Mouse (Mus musculus) heart, postnatal 25 days (tissue): ENCODE measurements around the gene Adamtsl5. TPM values are rescaled to one million over a fixed set of nuclear protein-coding genes. Genes with fewer than 3 reads are reported as not detected.

ENCODE experiments used
- DNase-seq: peaks from one replicate; pipeline ENCODE4 v3.0.0; 2022; ENCODE audit warnings: low spot score
- intact Hi-C: fragments of 180-260 bp; cut with DNase I; formaldehyde crosslinking; loops from one replicate; pipeline ENCODE4 v1.15.1; 2025
- total RNA-seq, 2 experiments: library from RNA; stranded (reverse); gene quantifications; 2 replicates each; pipeline ENCODE4 v1.2.3; 2021

The Adamtsl5 gene
- total RNA-seq, 2 experiments from 2014 or later: 68.4 to 71.7 TPM

GRCm38 (mm10) chr10:80323261-80324119 lies 24.7 kb downstream of the Adamtsl5 start:
- peak; percentile 48 for DNase-seq
- intact Hi-C loops: no loop called here

- intact Hi-C loops: no loop called here
- DNase-seq: no peak
These were observed 25.4 kb downstream of the Adamtsl5 start for GRCm38 (mm10) chr10:80322811-80323211.

- intact Hi-C loops: no loop called here
- DNase-seq: no peak
These were observed 26.3 kb downstream of the Adamtsl5 start for GRCm38 (mm10) chr10:80321670-80322581.

- intact Hi-C loops: no loop called here
- no peak for DNase-seq
These were observed 27.1 kb downstream of the Adamtsl5 start for GRCm38 (mm10) chr10:80321014-80321669.

GRCm38 (mm10) chr10:80320340-80320760 lies 27.9 kb downstream of the Adamtsl5 start, which contains the start of gene 2310011J03Rik:
2310011J03Rik (minus strand) TSS chr10:80320537.
- intact Hi-C loops: no loop called here
- DNase-seq: peak; percentile 87

GRCm38 (mm10) chr10:80317011-80317410 lies 31.2 kb downstream of the Adamtsl5 start:
- intact Hi-C loops: no loop called here
- DNase-seq: no peak

GRCm38 (mm10) chr10:80316359-80316781 lies 31.8 kb downstream of the Adamtsl5 start:
- intact Hi-C loops: no loop called here
- DNase-seq: no peak

- DNase-seq: no peak
- intact Hi-C loops: no loop called here
These were observed 32.9 kb downstream of the Adamtsl5 start for GRCm38 (mm10) chr10:80315315-80315714.

- intact Hi-C loops: no loop called here
These were observed 33.7 kb downstream of the Adamtsl5 start for GRCm38 (mm10) chr10:80314494-80315001.

GRCm38 (mm10) chr10:80313627-80314201 lies 34.5 kb downstream of the Adamtsl5 start:
- no peak for DNase-seq
- intact Hi-C loops: no loop called here

More at GRCm38 (mm10) chr10:80314494-80315001, 33.7 kb downstream of the Adamtsl5 start:
- no peak for DNase-seq

GRCm38 (mm10) chr10:80312586-80313504 lies 35.4 kb downstream of the Adamtsl5 start:
- no peak for DNase-seq

GRCm38 (mm10) chr10:80311560-80311959 lies 36.7 kb downstream of the Adamtsl5 start:
- intact Hi-C loops: no loop called here
- DNase-seq: no peak

More at GRCm38 (mm10) chr10:80312586-80313504, 35.4 kb downstream of the Adamtsl5 start:
- intact Hi-C loops: no loop called here

GRCm38 (mm10) chr10:80304862-80305261 lies 43.4 kb downstream of the Adamtsl5 start:
- no peak for DNase-seq

GRCm38 (mm10) chr10:80304458-80304857 lies 43.8 kb downstream of the Adamtsl5 start:
- intact Hi-C loops: no loop called here
- DNase-seq: no peak

More at GRCm38 (mm10) chr10:80304862-80305261, 43.4 kb downstream of the Adamtsl5 start:
- intact Hi-C loops: no loop called here

- peak; percentile 83 for DNase-seq
- intact Hi-C loops: no loop called here
These were observed 45.7 kb downstream of the Adamtsl5 start for GRCm38 (mm10) chr10:80302471-80302881.

GRCm38 (mm10) chr10:80302082-80302355 lies 46.2 kb downstream of the Adamtsl5 start:
- intact Hi-C loops: no loop called here

GRCm38 (mm10) chr10:80301256-80302081 lies 46.7 kb downstream of the Adamtsl5 start:
- intact Hi-C loops: no loop called here
- no peak for DNase-seq

More at GRCm38 (mm10) chr10:80302082-80302355, 46.2 kb downstream of the Adamtsl5 start:
- no peak for DNase-seq
